Mouse (Mus musculus): ENCODE results near the gene Ostc. TPM values are rescaled to one million over a fixed set of nuclear protein-coding genes. Genes with fewer than 3 reads are reported as not detected.

The Ostc gene
- polyA plus RNA-seq, 1 experiment = 75.0 TPM

DNA sequence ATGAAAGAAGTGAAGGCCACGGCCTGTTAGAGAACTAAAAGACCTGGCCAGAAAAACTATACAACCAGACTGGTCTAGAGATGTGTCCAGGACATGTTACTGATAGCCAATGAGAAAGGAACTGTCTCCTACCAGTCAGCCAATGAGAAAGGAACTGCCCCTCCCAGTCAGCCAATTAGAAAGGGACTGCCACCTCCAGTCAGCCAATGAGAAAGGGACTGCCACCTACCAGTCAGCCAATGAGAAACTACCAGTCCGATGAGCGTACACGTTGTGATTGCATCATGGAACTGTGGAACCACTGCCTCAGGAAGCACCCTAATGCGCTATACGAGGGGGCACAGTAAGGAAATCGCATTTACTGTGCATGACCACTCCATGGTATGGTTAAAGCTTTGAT is 14.5 kb downstream of the Ostc start:
- H3K4me3 ChIP-seq (replicated peaks; ENCODE audit: control insufficient read depth, low read depth, low read length) = no peak overlapping the region
- no peaks in the 10 kb centered on the region; the same call in 1 of the 2 replicates for H3K4me1 ChIP-seq (ENCODE audit: control insufficient read depth, insufficient read depth, low read length)
- no peak overlapping the region for H3K27ac ChIP-seq (ENCODE audit: control insufficient read depth, insufficient read depth, low read depth, low read length, poor library complexity)
- WGBS = 77% methylated on average over 7 of the region's 7 CpGs
- TF ChIP-seq POLR2A (IDR thresholded peaks at IDR 0.05; ENCODE audit: borderline replicate concordance, control insufficient read depth, low read depth, low read length) (no peak), CTCF (IDR thresholded peaks at IDR 0.05; ENCODE audit: control insufficient read depth, insufficient read depth, low read length) (no peak)

DNA sequence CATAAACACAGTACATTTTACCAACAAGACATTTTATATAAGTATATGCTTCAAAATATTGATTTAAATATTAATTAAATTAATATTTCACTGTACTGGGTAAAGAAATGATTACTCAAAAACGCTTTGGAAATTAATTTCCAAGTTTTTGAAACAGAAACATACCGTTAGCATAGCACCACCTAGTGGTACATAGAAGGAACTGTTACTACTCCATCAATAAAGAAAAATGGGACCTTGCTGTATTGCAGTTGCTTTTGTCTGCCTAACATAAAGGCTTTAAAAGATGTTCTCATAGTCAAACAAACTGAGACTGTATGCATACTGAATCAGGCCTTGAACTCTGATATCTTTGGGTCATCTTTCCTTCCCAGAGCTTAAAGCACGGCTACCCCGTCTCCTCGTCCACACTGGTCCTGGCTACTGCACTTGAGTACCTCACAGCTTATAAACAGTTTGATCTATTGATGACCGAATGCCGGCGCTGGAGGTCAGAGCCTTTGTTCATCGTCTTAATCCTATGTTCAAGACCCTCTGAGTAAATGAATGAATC is 15.1 kb downstream of the Ostc start:
- H3K27ac ChIP-seq (ENCODE audit: control insufficient read depth, insufficient read depth, low read depth, low read length, poor library complexity) = no peak overlapping the region
- TF ChIP-seq POLR2A (IDR thresholded peaks at IDR 0.05; ENCODE audit: borderline replicate concordance, control insufficient read depth, low read depth, low read length) = no peak
- TF ChIP-seq CTCF (IDR thresholded peaks at IDR 0.05; ENCODE audit: control insufficient read depth, insufficient read depth, low read length) = no peak
- no peak overlapping the region for H3K4me3 ChIP-seq (replicated peaks; ENCODE audit: control insufficient read depth, low read depth, low read length)
- no peaks in the 10 kb centered on the region; the same call in 1 of the 2 replicates for H3K4me1 ChIP-seq (ENCODE audit: control insufficient read depth, insufficient read depth, low read length)
- 69% methylated on average over 9 of the region's 9 CpGs for WGBS

DNA sequence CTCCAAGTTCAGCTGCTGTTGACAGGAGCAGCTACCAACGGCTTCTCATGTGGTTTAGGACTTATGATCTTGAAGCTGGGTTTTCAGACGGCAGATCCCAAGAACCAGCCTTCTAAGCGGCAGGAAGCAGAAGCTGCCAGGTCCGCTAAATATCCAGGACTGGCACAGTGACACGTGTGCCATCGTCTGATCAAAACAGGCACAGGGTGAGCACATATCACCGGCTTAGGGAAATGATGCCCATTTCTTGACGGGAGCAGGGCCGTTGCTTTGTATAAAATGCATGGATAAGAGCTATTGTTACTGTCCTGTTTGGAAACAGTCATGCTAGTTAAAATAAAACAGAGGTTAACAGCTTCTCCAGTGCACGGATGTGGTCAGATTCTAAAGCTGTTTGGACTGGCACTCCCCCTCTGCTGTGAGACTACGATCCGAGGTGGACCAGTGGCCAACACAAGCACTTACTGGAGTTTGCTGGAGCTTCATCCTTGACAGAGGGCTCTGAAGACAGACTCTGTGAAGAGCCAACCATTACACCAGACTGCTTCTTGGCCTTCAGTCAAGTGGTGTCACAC is 17.6 kb downstream of the Ostc start:
- TF ChIP-seq POLR2A (IDR thresholded peaks at IDR 0.05; ENCODE audit: borderline replicate concordance, control insufficient read depth, low read depth, low read length) (no peak), CTCF (IDR thresholded peaks at IDR 0.05; ENCODE audit: control insufficient read depth, insufficient read depth, low read length) (no peak)
- Histone ChIP-seq H3K27ac (ENCODE audit: control insufficient read depth, insufficient read depth, low read depth, low read length, poor library complexity) (peak overlapping the region; percentile 83), H3K4me3 (replicated peaks; ENCODE audit: control insufficient read depth, low read depth, low read length) (peak overlapping the region; percentile 62), H3K4me1 (ENCODE audit: control insufficient read depth, insufficient read depth, low read length) (no peaks in the 10 kb centered on the region; the same call in 1 of the 2 replicates)
- WGBS = 16% methylated on average over 12 of the region's 12 CpGs

DNA sequence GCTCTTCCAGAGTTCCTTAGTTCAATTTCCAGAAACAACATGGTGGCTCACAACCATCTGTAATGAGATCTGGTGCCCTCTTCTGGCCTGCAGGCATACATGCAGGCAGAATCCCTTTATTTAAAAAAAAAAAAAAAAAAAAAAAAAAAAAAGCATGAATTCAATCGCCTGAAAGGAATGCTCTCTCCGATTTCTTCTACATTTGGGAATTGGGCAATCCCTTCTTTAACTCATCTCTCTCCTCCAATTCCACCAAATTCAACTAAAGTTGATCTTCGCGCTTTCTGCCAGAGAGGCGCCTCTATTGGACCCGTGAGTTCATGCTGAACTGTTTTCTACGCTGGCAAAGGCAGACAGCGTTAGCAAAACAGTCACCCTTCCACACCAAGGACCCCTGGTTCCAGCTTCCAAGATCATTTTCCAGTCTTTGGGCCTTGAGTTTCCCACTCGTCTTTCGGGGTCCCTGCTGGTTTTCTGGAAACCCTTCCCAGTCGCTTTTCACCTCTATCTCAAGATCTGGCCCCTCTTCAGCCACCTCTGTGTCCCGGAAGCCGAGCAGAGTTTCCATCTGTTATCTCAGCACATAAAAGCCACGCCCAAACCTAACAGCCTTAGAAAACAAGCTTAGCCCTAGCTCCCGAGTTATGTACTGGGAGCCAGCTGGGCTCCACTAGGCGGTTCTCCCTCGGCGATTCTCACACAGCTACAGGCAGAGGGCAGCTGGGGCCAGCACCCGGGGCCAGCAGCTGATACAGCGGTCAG is 18.2 kb downstream of the Ostc start:
- WGBS = 7% methylated on average over 20 of the region's 20 CpGs
- H3K27ac ChIP-seq (ENCODE audit: control insufficient read depth, insufficient read depth, low read depth, low read length, poor library complexity) = peak overlapping the region; percentile 83

DNA sequence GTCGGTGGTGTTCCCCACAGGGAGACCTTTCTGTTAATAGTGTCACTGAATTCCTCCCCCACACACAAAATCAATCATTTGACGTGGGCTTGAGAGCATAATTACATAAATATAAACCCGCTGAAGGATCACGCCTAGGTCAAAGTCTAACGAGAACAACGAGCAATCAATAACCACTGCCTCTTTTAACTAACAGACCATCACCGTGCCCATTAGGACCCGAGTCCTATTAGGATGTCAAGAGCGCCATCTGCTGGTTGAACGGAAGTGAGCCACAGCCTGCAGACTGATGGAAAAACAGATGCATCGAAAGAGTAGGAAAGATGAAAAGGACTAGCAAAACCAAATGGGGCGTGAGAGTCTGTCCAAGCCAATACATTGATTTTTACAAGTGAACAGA is 19.6 kb downstream of the Ostc start:
- Histone ChIP-seq H3K4me3 (replicated peaks; ENCODE audit: control insufficient read depth, low read depth, low read length) (no peak overlapping the region), H3K27ac (ENCODE audit: control insufficient read depth, insufficient read depth, low read depth, low read length, poor library complexity) (no peak overlapping the region), H3K4me1 (ENCODE audit: control insufficient read depth, insufficient read depth, low read length) (no peaks in the 10 kb centered on the region; the same call in 1 of the 2 replicates)
- TF ChIP-seq POLR2A (IDR thresholded peaks at IDR 0.05; ENCODE audit: borderline replicate concordance, control insufficient read depth, low read depth, low read length) (no peak), CTCF (IDR thresholded peaks at IDR 0.05; ENCODE audit: control insufficient read depth, insufficient read depth, low read length) (peak; percentile 73)
- 38% methylated on average over 12 of the region's 12 CpGs for WGBS

More for the DNA sequence above, 18.2 kb downstream of the Ostc start:
- Histone ChIP-seq H3K4me1 (ENCODE audit: control insufficient read depth, insufficient read depth, low read length) (no peaks in the 10 kb centered on the region; the same call in 1 of the 2 replicates), H3K4me3 (replicated peaks; ENCODE audit: control insufficient read depth, low read depth, low read length) (peak overlapping the region; percentile 62)
- TF ChIP-seq POLR2A (IDR thresholded peaks at IDR 0.05; ENCODE audit: borderline replicate concordance, control insufficient read depth, low read depth, low read length) (0 out of 2 replicates have a peak, but pooled peaks have one; percentile 38), CTCF (IDR thresholded peaks at IDR 0.05; ENCODE audit: control insufficient read depth, insufficient read depth, low read length) (no peak)

DNA sequence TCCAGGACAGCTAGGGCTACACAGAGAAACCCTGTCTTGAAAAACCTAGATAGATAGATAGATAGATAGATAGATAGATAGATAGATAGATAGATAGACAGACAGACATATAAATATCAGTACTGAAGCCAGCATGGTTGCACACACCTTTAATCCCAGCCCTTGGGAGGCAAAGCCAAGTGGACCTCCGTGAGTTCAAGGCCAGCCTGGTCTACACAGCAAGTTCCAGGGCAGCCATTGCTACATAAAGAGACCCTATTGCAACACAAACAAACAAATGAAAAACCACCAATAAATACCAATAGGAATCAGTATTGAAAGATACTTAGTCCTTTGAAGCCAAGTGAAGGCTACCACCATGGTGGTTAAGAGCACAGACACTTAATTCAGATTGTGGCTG is 22.2 kb downstream of the Ostc start:
- WGBS = 90% methylated on average over 1 of the region's 1 CpGs
- Histone ChIP-seq H3K27ac (ENCODE audit: control insufficient read depth, insufficient read depth, low read depth, low read length, poor library complexity) (no peak overlapping the region), H3K4me1 (ENCODE audit: control insufficient read depth, insufficient read depth, low read length) (no peaks in the 10 kb centered on the region; the same call in 1 of the 2 replicates), H3K4me3 (replicated peaks; ENCODE audit: control insufficient read depth, low read depth, low read length) (no peak overlapping the region)
- TF ChIP-seq CTCF (IDR thresholded peaks at IDR 0.05; ENCODE audit: control insufficient read depth, insufficient read depth, low read length) (no peak), POLR2A (IDR thresholded peaks at IDR 0.05; ENCODE audit: borderline replicate concordance, control insufficient read depth, low read depth, low read length) (no peak)

DNA sequence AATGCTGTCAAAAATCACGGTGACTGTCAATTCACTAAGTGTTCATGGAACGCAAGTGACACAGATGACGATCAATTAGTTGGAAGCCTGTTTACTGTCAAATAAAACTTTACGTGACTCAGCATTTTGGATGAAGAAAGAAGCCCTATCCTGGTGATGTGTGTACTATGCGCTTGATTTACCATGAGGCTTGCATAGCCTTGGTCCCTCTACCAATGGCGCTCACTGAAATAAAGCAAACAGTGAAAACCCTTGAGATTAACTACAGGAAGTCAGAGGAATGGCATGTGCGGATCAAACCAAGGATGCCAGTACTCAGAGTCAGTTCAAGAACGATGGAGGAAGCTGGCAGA is 24.3 kb downstream of the Ostc start:
- Histone ChIP-seq H3K27ac (ENCODE audit: control insufficient read depth, insufficient read depth, low read depth, low read length, poor library complexity) (no peak overlapping the region), H3K4me3 (replicated peaks; ENCODE audit: control insufficient read depth, low read depth, low read length) (no peak overlapping the region), H3K4me1 (ENCODE audit: control insufficient read depth, insufficient read depth, low read length) (no peaks in the 10 kb centered on the region)
- TF ChIP-seq CTCF (IDR thresholded peaks at IDR 0.05; ENCODE audit: control insufficient read depth, insufficient read depth, low read length) (no peak), POLR2A (IDR thresholded peaks at IDR 0.05; ENCODE audit: borderline replicate concordance, control insufficient read depth, low read depth, low read length) (no peak)
- 79% methylated on average over 8 of the region's 8 CpGs for whole genome bisulfite sequencing

DNA sequence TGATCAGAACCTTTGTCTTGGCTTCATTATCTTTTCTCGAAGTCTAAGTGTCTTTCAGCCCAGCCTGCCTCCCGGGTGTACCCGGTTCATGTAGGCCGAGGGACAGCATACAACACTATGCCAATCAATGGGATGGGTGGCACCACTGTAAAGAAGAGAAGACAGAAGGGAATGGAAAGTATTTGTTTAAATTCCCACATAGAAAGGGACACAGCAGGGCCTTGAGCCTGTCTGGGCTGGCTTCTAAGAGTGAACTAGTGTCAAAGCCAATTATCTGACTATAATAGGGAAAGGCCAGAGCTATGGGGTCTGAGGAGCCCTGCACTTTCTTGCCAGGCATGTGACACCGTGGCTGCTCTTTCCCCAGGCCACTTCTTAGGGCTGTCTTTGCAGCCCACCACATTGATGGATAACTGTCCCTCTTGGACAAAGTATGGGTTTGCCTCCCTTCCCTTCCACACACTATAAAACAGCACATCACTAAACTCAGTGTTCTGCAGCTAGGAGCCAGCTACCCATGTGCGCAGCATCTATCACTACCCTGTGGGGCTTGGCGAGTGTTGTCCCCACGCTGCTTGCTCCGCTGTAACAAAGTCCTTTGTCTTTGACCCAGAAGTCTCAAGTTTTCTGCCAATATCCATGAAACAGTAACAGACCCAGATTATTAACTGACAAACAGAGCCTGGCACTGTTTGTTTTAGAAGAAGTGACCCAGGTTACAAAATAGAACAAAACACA is 24.8 kb downstream of the Ostc start:
- TF ChIP-seq CTCF (IDR thresholded peaks at IDR 0.05; ENCODE audit: control insufficient read depth, insufficient read depth, low read length) (no peak), POLR2A (IDR thresholded peaks at IDR 0.05; ENCODE audit: borderline replicate concordance, control insufficient read depth, low read depth, low read length) (no peak)
- 81% methylated on average over 9 of the region's 9 CpGs for WGBS
- no peak overlapping the region for H3K4me3 ChIP-seq (replicated peaks; ENCODE audit: control insufficient read depth, low read depth, low read length)
- no peaks in the 10 kb centered on the region for H3K4me1 ChIP-seq (ENCODE audit: control insufficient read depth, insufficient read depth, low read length)
- no peak overlapping the region for H3K27ac ChIP-seq (ENCODE audit: control insufficient read depth, insufficient read depth, low read depth, low read length, poor library complexity)

Data from bone marrow, adult 2 months (tissue).